Mouse (Mus musculus) liver, adult 2 months (tissue): ENCODE results near the gene Slc38a9. TPM values are rescaled to one million over a fixed set of nuclear protein-coding genes. Genes with fewer than 3 reads are reported as not detected.

Experiments
- DNase-seq: peaks from one replicate; pipeline ENCODE4 v3.0.0-alpha.2; 2011; ENCODE audit warnings: low read depth, low spot score; ENCODE audit errors: extremely low read depth
- H3K27ac ChIP-seq: fragments of 200-500 bp; replicated peaks from 2 replicates; pipeline ENCODE4 v1.5.1; 2012; ENCODE audit warnings: low read depth, mild to moderate bottlenecking, control low read depth, inconsistent platforms, low read length; ENCODE audit not compliant: insufficient read depth
- H3K27me3 ChIP-seq: fragments of 200-500 bp; 2 replicates; pipeline ENCODE4 v1.6.1; 2012; ENCODE audit warnings: mild to moderate bottlenecking, moderate library complexity, low read length, inconsistent platforms; ENCODE audit not compliant: control insufficient read depth, insufficient read depth
- H3K36me3 ChIP-seq: fragments of 200-500 bp; 2 replicates; pipeline ENCODE4 v1.6.1; 2012; ENCODE audit warnings: low read length, inconsistent platforms; ENCODE audit not compliant: control insufficient read depth, insufficient read depth
- H3K4me1 ChIP-seq: fragments of 200-500 bp; 2 replicates; pipeline ENCODE4 v1.6.1; 2011; ENCODE audit warnings: low read length; ENCODE audit not compliant: control insufficient read depth, insufficient read depth
- H3K4me3 ChIP-seq: fragments of 200-500 bp; 2 replicates; pipeline ENCODE4 v1.5.1; 2011; ENCODE audit warnings: low read depth, mild to moderate bottlenecking, control low read depth, low read length, moderate library complexity; ENCODE audit not compliant: insufficient read depth
- H3K79me2 ChIP-seq: fragments of 200-500 bp; 2 replicates; pipeline ENCODE4 v1.6.1; 2012; ENCODE audit warnings: inconsistent platforms, mild to moderate bottlenecking, low read length, moderate library complexity; ENCODE audit not compliant: control insufficient read depth, insufficient read depth
- H3K9ac ChIP-seq: fragments of 200-500 bp; 2 replicates; pipeline ENCODE4 v1.6.1; 2012; ENCODE audit warnings: low read depth, mild to moderate bottlenecking, control low read depth, inconsistent platforms, low read length
- CTCF ChIP-seq: fragments of 200-500 bp; IDR thresholded peaks from 2 replicates; pipeline ENCODE4 v1.5.1; 2011; ENCODE audit warnings: low read depth, low read length, control low read depth
- POLR2A ChIP-seq: fragments of 200-500 bp; IDR thresholded peaks from 2 replicates; pipeline ENCODE4 v1.6.1; 2011; ENCODE audit warnings: low read length, control low read depth; ENCODE audit not compliant: insufficient read depth; ENCODE audit errors: extremely low read depth
- WGBS: fragments of 180-500 bp; shearing (Covaris S2); methylation state at CpG from one replicate; pipeline ENCODE4 v1.1.7; 2018; 5-methylcytosine and 5-hydroxymethylcytosine counted together
- polyA plus RNA-seq: library from polyadenylated mRNA; depleted of rRNA; stranded (reverse); fragments of >200 nt; gene quantifications from 2 replicates; pipeline ENCODE4 v1.2.3, GENCODE M21; 2012; rRNA removed
- total RNA-seq: library from RNA; depleted of rRNA; stranded (reverse); fragments of >200 nt; gene quantifications from 2 replicates; pipeline ENCODE4 v1.2.3, GENCODE M21; 2014; rRNA removed

Slc38a9 gene
- total and polyA plus RNA-seq, 2 experiments, result 4.9 to 8.6 TPM

- Histone ChIP-seq H3K27me3 (no peaks in the 10 kb centered on the region), H3K27ac (no peak overlapping the region), H3K4me3 (no peak overlapping the region), H3K4me1 (no peaks in the 10 kb centered on the region), H3K9ac (no peak overlapping the region), H3K36me3 (no peaks in the 10 kb centered on the region), H3K79me2 (no peaks in the 10 kb centered on the region)
- WGBS, result 74% methylated on average over 3 of the region's 3 CpGs
- no peak for TF ChIP-seq POLR2A
- TF ChIP-seq CTCF, result no peak
- no peak for DNase-seq
These were observed 125.6 kb downstream of the Slc38a9 start for GRCm38 (mm10) chr13:112786142-112786541.

- H3K36me3 ChIP-seq, result no peaks in the 10 kb centered on the region
- no peak overlapping the region for H3K9ac ChIP-seq
- no peak overlapping the region for H3K27ac ChIP-seq
- no peaks in the 10 kb centered on the region for H3K27me3 ChIP-seq
- 76% methylated on average over 10 of the region's 10 CpGs for WGBS
- H3K79me2 ChIP-seq, result no peaks in the 10 kb centered on the region
- no peak for DNase-seq
- no peak overlapping the region for H3K4me3 ChIP-seq
- no peaks in the 10 kb centered on the region for H3K4me1 ChIP-seq
- TF ChIP-seq CTCF (no peak), POLR2A (no peak)
These were observed 126.5 kb downstream of the Slc38a9 start for GRCm38 (mm10) chr13:112786942-112787533.

Other genes starting within 250 kb of the Slc38a9 start
- gene Il6st, start 196.7 kb upstream of the Slc38a9 start, total RNA-seq, result 70.2 and 82.8 TPM in 2 replicates
- gene Il6st, start 196.7 kb upstream of the Slc38a9 start, polyA plus RNA-seq, result 16.0 and 18.9 TPM in 2 replicates
- not detected in 2 replicates for gene Il31ra, start 66.4 kb upstream of the Slc38a9 start, total RNA-seq
- gene Il31ra, start 66.4 kb upstream of the Slc38a9 start, polyA plus RNA-seq, result not detected in 2 replicates
- gene Ddx4, start 8.3 kb upstream of the Slc38a9 start, total RNA-seq, result not detected in 2 replicates
- not detected in 2 replicates for gene Ddx4, start 8.3 kb upstream of the Slc38a9 start, polyA plus RNA-seq
- gene Plpp1, start 140.0 kb downstream of the Slc38a9 start, total RNA-seq, result 18.6 and 24.3 TPM in 2 replicates
- gene Plpp1, start 140.0 kb downstream of the Slc38a9 start, polyA plus RNA-seq, result 13.4 and 15.0 TPM in 2 replicates